Mouse (Mus musculus): ENCODE measurements around the gene Pcnx. TPM values are rescaled to one million over a fixed set of nuclear protein-coding genes. Genes with fewer than 3 reads are reported as not detected.
"Not testable (repeated sequence)": the region's sequence is repeated elsewhere in the genome, so short reads cannot be mapped to it uniquely, and the experiment has no call there.

Gene Pcnx
- polyA plus RNA-seq, 1 experiment from 2014 or later = 8.6 TPM

GRCm38 (mm10) chr12:81979312-81979711 is 119.5 kb downstream of the Pcnx start:
- ATAC-seq = no peak
- peaks cover 90% of the 10 kb centered on the region for H3K36me3 ChIP-seq (ENCODE audit: poor library complexity, severe bottlenecking)
- no peaks in the 10 kb centered on the region for H3K9me3 ChIP-seq (replicated peaks)
- H3K4me2 ChIP-seq = no peak overlapping the region
- no peaks in the 10 kb centered on the region for H3K27me3 ChIP-seq
- 91% methylated on average over 2 of the region's 2 CpGs for WGBS
- no peak overlapping the region for H3K9ac ChIP-seq
- no peak overlapping the region for H3K4me3 ChIP-seq
- H3K27ac ChIP-seq = no peak overlapping the region
- no peaks in the 10 kb centered on the region for H3K4me1 ChIP-seq

DNA sequence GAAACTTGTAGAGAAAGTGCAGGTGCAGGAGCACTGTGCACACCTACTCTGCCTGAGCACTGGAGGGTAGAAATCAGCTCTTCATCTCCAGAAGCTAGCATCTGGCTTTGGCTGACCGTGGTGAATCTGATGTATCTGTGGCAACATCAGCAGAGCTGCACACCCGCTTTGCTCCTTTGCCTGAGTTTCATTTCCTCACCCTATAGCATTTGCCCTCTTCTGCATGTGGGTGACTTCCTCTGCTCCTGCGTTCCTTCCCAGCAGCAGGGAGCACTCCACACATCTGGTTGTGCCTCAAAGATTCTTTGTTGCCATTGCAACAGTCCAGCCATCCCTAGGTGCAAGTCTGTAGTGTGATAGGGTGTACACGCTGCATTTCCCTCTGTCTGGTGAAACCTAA is 132.3 kb downstream of the Pcnx start:
- Histone ChIP-seq H3K36me3 (ENCODE audit: poor library complexity, severe bottlenecking) (peaks cover 91% of the 10 kb centered on the region), H3K27me3 (no peaks in the 10 kb centered on the region), H3K4me3 (no peak overlapping the region), H3K9me3 (replicated peaks) (no peaks in the 10 kb centered on the region), H3K9ac (no peak overlapping the region), H3K4me1 (no peaks in the 10 kb centered on the region), H3K27ac (no peak overlapping the region), H3K4me2 (no peak overlapping the region)
- 93% methylated on average over 4 of the region's 4 CpGs for WGBS
- no peak for ATAC-seq

DNA sequence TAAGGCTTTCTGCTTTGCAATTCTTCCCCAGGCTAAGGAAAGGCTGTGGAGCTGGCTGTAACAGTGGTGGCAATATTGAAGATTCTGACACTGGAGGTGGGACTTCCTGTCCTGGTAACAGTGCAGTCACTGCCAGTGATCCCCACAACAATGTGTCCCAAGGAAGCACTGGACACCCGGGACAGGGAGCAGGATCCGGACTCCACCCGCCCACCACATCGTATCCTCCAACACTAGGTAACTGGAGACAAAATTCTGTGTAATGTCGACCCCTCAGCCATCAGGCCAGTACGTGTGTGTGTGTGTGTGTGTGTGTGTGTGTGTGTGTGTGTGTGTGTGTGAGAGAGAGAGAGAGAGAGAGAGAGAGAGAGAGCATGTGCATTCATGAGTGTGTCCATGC is 133.2 kb downstream of the Pcnx start:
- peaks cover 89% of the 10 kb centered on the region for H3K36me3 ChIP-seq (ENCODE audit: poor library complexity, severe bottlenecking)
- H3K9me3 ChIP-seq (replicated peaks) = no peaks in the 10 kb centered on the region
- WGBS = 93% methylated on average over 6 of the region's 6 CpGs
- no peak for ATAC-seq
- no peak overlapping the region for H3K27ac ChIP-seq
- no peak overlapping the region for H3K4me3 ChIP-seq
- no peaks in the 10 kb centered on the region for H3K4me1 ChIP-seq
- H3K9ac ChIP-seq = no peak overlapping the region
- H3K4me2 ChIP-seq = no peak overlapping the region
- H3K27me3 ChIP-seq = no peaks in the 10 kb centered on the region

GRCm38 (mm10) chr12:81994911-81995667 is 135.3 kb downstream of the Pcnx start:
- 95% methylated on average over 20 of the region's 20 CpGs for WGBS
- no peaks in the 10 kb centered on the region for H3K4me1 ChIP-seq
- no peak overlapping the region for H3K27ac ChIP-seq
- no peaks in the 10 kb centered on the region for H3K27me3 ChIP-seq
- H3K36me3 ChIP-seq (ENCODE audit: poor library complexity, severe bottlenecking) = peaks cover 70% of the 10 kb centered on the region
- H3K9ac ChIP-seq = no peak overlapping the region
- H3K4me2 ChIP-seq = no peak overlapping the region
- H3K9me3 ChIP-seq (replicated peaks) = no peaks in the 10 kb centered on the region
- H3K4me3 ChIP-seq = no peak overlapping the region
- ATAC-seq = no peak

- Histone ChIP-seq H3K36me3 (ENCODE audit: poor library complexity, severe bottlenecking) (peaks cover 53% of the 10 kb centered on the region), H3K4me2 (no peak overlapping the region), H3K9ac (no peak overlapping the region), H3K27me3 (no peaks in the 10 kb centered on the region), H3K4me1 (no peaks in the 10 kb centered on the region), H3K27ac (no peak overlapping the region), H3K9me3 (replicated peaks) (no peaks in the 10 kb centered on the region), H3K4me3 (no peak overlapping the region)
- ATAC-seq = no peak
- WGBS = 87% methylated on average over 14 of the region's 14 CpGs
These were observed 137.0 kb downstream of the Pcnx start for GRCm38 (mm10) chr12:81996679-81997362.

- no peak for ATAC-seq
- Histone ChIP-seq H3K27me3 (no peaks in the 10 kb centered on the region), H3K4me3 (no peak overlapping the region), H3K4me1 (no peaks in the 10 kb centered on the region), H3K36me3 (ENCODE audit: poor library complexity, severe bottlenecking) (peaks cover 46% of the 10 kb centered on the region), H3K27ac (no peak overlapping the region), H3K9ac (no peak overlapping the region), H3K4me2 (no peak overlapping the region), H3K9me3 (replicated peaks) (no peaks in the 10 kb centered on the region)
- 58% methylated on average over 3 of the region's 3 CpGs for WGBS
These were observed 137.7 kb downstream of the Pcnx start for GRCm38 (mm10) chr12:81997497-81997896.

DNA sequence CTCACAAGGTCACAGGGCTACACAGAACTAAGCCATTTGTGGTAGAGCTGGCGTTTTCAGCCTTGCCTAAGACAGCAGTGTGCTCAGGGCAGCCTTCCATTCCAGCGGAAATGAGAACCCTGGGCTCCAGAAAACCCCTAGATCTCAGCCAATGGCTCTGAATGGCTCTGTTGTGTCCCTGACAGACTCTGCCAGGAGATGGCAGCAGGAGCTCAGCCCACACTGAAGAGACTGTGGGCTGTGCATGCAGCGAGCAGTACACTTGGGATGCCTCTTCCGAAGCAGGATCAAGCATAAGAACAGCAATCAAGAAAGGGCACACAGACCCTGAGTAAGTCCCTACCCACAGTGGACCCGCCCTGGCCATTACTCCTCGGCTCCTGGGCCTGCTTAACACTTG is 142.9 kb downstream of the Pcnx start:
- H3K9ac ChIP-seq; H3K27ac ChIP-seq; H3K4me3 ChIP-seq; H3K4me2 ChIP-seq; H3K9me3 ChIP-seq (replicated peaks); H3K36me3 ChIP-seq (ENCODE audit: poor library complexity, severe bottlenecking); H3K4me1 ChIP-seq; H3K27me3 ChIP-seq: not testable (repeated sequence)
- ATAC-seq = peak; percentile 95
- WGBS = no CpG with 5 or more reads among the region's 6 CpGs

- not testable (repeated sequence) for H3K4me1 ChIP-seq; H3K27ac ChIP-seq; H3K36me3 ChIP-seq (ENCODE audit: poor library complexity, severe bottlenecking); H3K9ac ChIP-seq; H3K4me3 ChIP-seq; H3K4me2 ChIP-seq; H3K27me3 ChIP-seq; H3K9me3 ChIP-seq (replicated peaks)
- ATAC-seq = peak; percentile 84
- no CpG with 5 or more reads among the region's 6 CpGs for WGBS
These were observed 166.2 kb downstream of the Pcnx start for GRCm38 (mm10) chr12:82025901-82026633.

- H3K4me2 ChIP-seq; H3K27me3 ChIP-seq; H3K4me1 ChIP-seq; H3K36me3 ChIP-seq (ENCODE audit: poor library complexity, severe bottlenecking); H3K27ac ChIP-seq; H3K9ac ChIP-seq; H3K4me3 ChIP-seq; H3K9me3 ChIP-seq (replicated peaks): not testable (repeated sequence)
- peak; percentile 96 for ATAC-seq
- no CpG with 5 or more reads among the region's 6 CpGs for WGBS
These were observed 173.7 kb downstream of the Pcnx start for GRCm38 (mm10) chr12:82033524-82033923.

GRCm38 (mm10) chr12:82033973-82034372 is 174.2 kb downstream of the Pcnx start:
- H3K9me3 ChIP-seq (replicated peaks); H3K4me1 ChIP-seq; H3K4me2 ChIP-seq; H3K27me3 ChIP-seq; H3K9ac ChIP-seq; H3K36me3 ChIP-seq (ENCODE audit: poor library complexity, severe bottlenecking); H3K4me3 ChIP-seq; H3K27ac ChIP-seq: not testable (repeated sequence)
- ATAC-seq = 0 out of 2 replicates have a peak, but pooled peaks have one; percentile 17
- WGBS = no CpG with 5 or more reads among the region's 6 CpGs

DNA sequence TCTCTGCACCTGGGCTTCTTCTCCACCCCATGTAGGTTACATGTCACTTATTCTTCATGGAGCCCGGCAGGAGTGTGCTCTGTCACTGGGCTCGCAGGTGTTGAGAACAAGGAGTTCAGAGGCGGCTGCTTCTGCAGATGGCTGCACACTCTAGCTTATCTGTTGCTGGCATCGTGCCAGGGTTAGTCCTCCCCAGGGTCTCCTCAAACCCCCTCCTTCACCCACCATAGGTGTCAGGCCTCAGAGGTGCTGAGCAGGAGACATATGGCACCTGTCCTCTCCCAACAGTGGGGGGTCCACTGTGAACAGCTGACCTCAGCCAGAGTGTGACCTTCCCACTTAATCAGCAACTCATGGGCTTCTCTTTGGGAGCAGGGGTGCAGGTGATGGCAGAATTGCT is 184.3 kb downstream of the Pcnx start:
- not testable (repeated sequence) for H3K9me3 ChIP-seq (replicated peaks); H3K36me3 ChIP-seq (ENCODE audit: poor library complexity, severe bottlenecking); H3K4me3 ChIP-seq; H3K27me3 ChIP-seq; H3K27ac ChIP-seq; H3K4me2 ChIP-seq; H3K4me1 ChIP-seq; H3K9ac ChIP-seq
- 0 out of 2 replicates have a peak, but pooled peaks have one; percentile 24 for ATAC-seq
- no CpG with 5 or more reads among the region's 4 CpGs for WGBS
